Mouse (Mus musculus) thymus, adult 2 months (tissue): ENCODE results near the gene Hydin. TPM values are rescaled to one million over a fixed set of nuclear protein-coding genes. Genes with fewer than 3 reads are reported as not detected.

Source experiments
- DNase-seq: peaks from one replicate; pipeline ENCODE4 v3.0.0; 2021
- H3K27ac ChIP-seq: fragments of 200-500 bp; 2 replicates; pipeline ENCODE4 v1.5.1; 2012; ENCODE audit warnings: low read length, control low read depth; ENCODE audit not compliant: control insufficient read depth, insufficient read depth
- H3K27me3 ChIP-seq: fragments of 200-500 bp; 2 replicates; pipeline ENCODE4 v1.6.1; 2012; ENCODE audit warnings: mild to moderate bottlenecking, low read length, moderate library complexity, mixed read lengths; ENCODE audit not compliant: control insufficient read depth, insufficient read depth
- H3K36me3 ChIP-seq: fragments of 200-500 bp; 2 replicates; pipeline ENCODE4 v1.6.1; 2012; ENCODE audit warnings: mild to moderate bottlenecking, low read length, moderate library complexity; ENCODE audit not compliant: control insufficient read depth, insufficient read depth
- H3K4me1 ChIP-seq: fragments of 200-500 bp; replicated peaks from 2 replicates; pipeline ENCODE4 v1.6.1; 2012; ENCODE audit warnings: low read length; ENCODE audit not compliant: control insufficient read depth, insufficient read depth
- H3K4me3 ChIP-seq: fragments of 200-500 bp; 2 replicates; pipeline ENCODE4 v1.5.1; 2012; ENCODE audit warnings: mild to moderate bottlenecking, low read length, control low read depth, moderate library complexity; ENCODE audit not compliant: control insufficient read depth, insufficient read depth
- CTCF ChIP-seq: fragments of 200-500 bp; IDR thresholded peaks from 2 replicates; pipeline ENCODE4 v1.5.1; 2012; ENCODE audit warnings: mild to moderate bottlenecking, control low read depth, low read length, moderate library complexity, borderline replicate concordance; ENCODE audit not compliant: control insufficient read depth, poor library complexity, insufficient read depth; ENCODE audit errors: extremely low read depth
- POLR2A ChIP-seq: fragments of 200-500 bp; IDR thresholded peaks from 2 replicates; pipeline ENCODE4 v1.6.1; 2012; ENCODE audit warnings: mild to moderate bottlenecking, low read length, control low read depth, moderate library complexity; ENCODE audit not compliant: control insufficient read depth, poor library complexity, insufficient read depth; ENCODE audit errors: extremely low read depth
- WGBS: fragments of 180-500 bp; shearing (Covaris S2); methylation state at CpG from one replicate; pipeline ENCODE4 v1.1.7; 2018; 5-methylcytosine and 5-hydroxymethylcytosine counted together
- polyA plus RNA-seq: library from polyadenylated mRNA; depleted of rRNA; stranded (reverse); fragments of >200 nt; gene quantifications from 2 replicates; pipeline ENCODE4 v1.2.3, GENCODE M21; 2012; rRNA removed

The Hydin gene
- polyA plus RNA-seq, 1 experiment: 0.19 TPM

GRCm38 (mm10) chr8:110654075-110655060 lies 387.6 kb downstream of the Hydin start:
- Histone ChIP-seq H3K4me1 (no peaks in the 10 kb centered on the region), H3K4me3 (no peak overlapping the region), H3K36me3 (peaks cover 2% of the 10 kb centered on the region; the same call in 1 of the 2 replicates), H3K27me3 (no peaks in the 10 kb centered on the region), H3K27ac (no peak overlapping the region)
- WGBS: 95% methylated on average over 9 of the region's 9 CpGs
- no peak for TF ChIP-seq CTCF
- TF ChIP-seq POLR2A: no peak
- DNase-seq: no peak

GRCm38 (mm10) chr8:110655827-110656226 lies 389.1 kb downstream of the Hydin start:
- H3K27ac ChIP-seq: no peak overlapping the region
- no peaks in the 10 kb centered on the region for H3K36me3 ChIP-seq
- DNase-seq: no peak
- TF ChIP-seq CTCF (no peak), POLR2A (no peak)
- H3K4me3 ChIP-seq: no peak overlapping the region
- 89% methylated on average over 1 of the region's 1 CpGs for WGBS
- H3K27me3 ChIP-seq: no peaks in the 10 kb centered on the region
- H3K4me1 ChIP-seq: no peaks in the 10 kb centered on the region

DNA sequence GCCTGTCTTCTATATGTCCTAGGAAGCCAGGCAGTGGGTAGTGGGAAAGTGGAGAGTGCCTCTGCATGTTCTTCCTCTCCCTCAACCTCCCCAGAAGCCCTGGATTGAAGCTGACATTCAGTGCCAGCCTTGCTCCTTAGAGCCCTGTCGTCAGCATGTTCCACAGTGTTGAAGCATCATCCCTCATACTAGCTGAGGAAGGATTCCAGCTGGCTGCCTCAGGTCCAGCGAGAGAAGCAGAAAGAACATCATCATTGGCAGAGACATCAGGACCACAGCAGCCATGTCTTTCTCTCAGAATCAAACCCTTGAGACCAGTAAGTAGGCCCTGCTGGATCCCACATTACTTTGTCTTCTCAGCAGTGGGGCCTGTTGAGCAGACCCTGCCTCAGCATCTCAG lies 390.9 kb downstream of the Hydin start:
- Histone ChIP-seq H3K4me3 (no peak overlapping the region), H3K27ac (no peak overlapping the region), H3K36me3 (no peaks in the 10 kb centered on the region), H3K27me3 (no peaks in the 10 kb centered on the region), H3K4me1 (no peaks in the 10 kb centered on the region)
- TF ChIP-seq POLR2A: no peak
- TF ChIP-seq CTCF: no peak
- no peak for DNase-seq
- 92% methylated on average over 2 of the region's 2 CpGs for WGBS

Other genes starting within 250 kb of the Hydin start
- 1.4 and 2.9 TPM in 2 replicates for gene Chst4, start 227.2 kb upstream of the Hydin start, polyA plus RNA-seq
- gene Zfp612, start 187.2 kb upstream of the Hydin start, polyA plus RNA-seq: 0.14 and 0.30 TPM in 2 replicates
- 0.12 TPM in 1 of 2 replicates, not detected in the other for gene Gm21964, start 165.8 kb upstream of the Hydin start, polyA plus RNA-seq
- gene Gm17720, start 164.2 kb upstream of the Hydin start, polyA plus RNA-seq: not detected in 2 replicates
- gene Calb2, start 98.8 kb upstream of the Hydin start, polyA plus RNA-seq: 0.73 and 0.84 TPM in 2 replicates
- gene Cmtr2, start 51.3 kb upstream of the Hydin start, polyA plus RNA-seq: 5.9 and 6.4 TPM in 2 replicates